Mouse (Mus musculus): ENCODE measurements at regions not wholly inside any gene's neighbourhood (a gene's known extent, or its start where the extent isn't known, plus 50 kb on each side); places are given as distances from the start of the nearest gene placed in this dataset.
A peak's percentile ranks its signal among the peaks of the same experiment; 100 is the strongest.

DNA sequence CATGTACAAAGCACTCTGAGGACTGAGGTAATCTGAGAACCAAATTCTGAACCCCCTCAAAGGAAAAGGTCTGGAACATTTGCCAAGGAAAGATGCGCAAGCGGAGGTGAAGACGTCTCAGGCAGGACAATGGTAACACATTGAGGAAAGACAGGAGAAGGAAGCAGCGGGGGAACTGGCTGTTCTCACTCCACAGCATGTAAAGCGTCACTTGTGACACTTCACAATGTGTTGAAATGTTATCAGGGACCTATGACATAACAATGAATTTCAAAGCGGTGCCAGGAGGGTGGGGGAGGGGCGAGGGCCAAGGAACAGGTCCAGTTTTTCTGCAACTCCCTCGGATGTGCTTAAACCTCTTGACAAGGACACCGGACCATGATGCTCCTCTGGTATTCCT is 515.3 kb upstream of the Adgrl2 start:
- no peak for DNase-seq (ENCODE audit: low spot score in 2 of 2)

DNA sequence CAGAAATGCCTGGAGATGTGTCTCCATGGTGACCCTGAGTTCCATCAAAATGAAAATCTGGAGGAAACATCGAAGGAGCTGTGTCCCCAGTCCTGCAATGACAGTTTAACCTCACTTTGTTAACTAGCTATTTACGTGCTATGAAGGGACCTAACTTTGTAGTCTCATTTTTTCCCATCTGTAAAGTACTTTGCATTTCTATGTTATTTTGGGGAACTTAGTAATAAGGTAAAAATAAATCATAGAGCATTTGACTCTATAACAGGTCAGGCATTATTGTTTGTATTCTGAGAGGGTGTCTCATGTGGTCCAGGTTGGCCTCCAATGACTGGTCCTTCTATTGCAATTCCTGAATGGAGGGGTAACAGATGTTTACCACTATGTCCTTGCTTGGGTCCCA is 513.6 kb upstream of the Adgrl2 start:
- no peak for DNase-seq (ENCODE audit: low spot score in 2 of 2)

DNA sequence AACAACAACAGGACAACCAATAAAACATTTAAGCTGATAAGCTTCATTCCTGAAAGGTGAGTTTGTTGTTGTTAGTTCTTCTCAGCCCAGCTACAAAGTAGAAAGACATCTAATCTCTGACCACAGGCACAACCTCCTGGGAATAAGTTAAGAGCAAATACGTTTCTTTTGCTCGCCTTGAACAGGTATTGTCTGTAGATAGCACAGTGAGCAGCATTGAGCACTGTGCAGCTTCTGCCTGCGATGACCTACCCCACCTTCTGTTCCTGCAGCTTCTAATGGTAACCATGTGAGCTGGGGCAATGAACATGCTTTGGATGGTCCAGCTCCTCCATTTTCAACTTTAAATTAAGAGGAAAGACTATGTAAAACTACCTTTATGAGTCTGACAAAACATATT is 509.8 kb upstream of the Adgrl2 start:
- no peak for DNase-seq (ENCODE audit: low spot score in 2 of 2)

DNA sequence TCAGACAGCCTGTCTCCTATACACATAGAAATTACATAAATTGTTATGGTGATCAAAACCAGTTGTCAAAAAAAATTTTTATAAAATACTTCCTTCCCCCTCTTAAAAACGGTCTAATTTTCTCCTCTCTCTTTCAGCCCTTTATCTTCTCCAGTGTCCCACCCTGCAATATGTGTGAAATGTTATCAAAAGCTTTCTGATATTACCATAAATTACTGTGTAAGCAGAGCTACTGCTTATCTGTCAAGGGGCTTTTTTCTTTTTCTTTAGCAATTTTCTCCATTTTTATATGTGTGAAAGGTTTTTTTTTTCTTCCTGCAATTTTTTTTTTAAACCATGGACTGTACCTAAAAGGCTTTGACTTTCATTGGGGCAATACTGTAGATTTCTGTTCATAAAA is 508.4 kb upstream of the Adgrl2 start:
- DNase-seq (ENCODE audit: low spot score in 2 of 2) = no peak

DNA sequence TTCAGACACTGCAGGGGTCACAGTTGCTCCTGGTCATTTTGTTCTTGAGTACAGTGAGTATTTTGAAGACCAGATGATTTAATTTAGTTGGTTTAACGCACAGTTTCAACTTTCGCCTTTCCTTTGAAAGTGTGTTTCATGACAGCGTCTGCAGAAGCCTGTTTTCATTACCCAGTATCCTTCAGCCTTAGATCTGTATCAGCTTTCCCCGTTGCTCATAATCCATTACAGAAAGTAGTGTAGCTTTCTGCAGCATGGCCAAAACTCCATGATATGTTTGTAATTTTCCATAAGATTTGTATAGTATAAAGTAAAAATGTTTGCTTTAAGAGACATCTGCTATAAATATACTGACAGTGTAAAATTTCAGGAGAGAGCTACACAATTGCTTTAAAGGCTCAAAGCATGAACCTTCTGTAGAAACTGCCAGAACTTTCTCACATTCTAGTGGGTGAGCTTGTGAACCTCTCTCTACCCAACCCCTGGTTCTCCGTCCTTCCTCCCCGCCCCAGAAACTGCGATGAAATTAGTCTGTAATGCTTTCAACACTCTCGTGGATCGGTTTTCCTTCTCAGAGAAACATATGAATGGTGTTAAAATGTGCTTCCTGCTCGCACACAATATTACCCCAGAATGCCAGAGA is 506.6 kb upstream of the Adgrl2 start:
- no peak for DNase-seq (ENCODE audit: low spot score in 2 of 2)

DNA sequence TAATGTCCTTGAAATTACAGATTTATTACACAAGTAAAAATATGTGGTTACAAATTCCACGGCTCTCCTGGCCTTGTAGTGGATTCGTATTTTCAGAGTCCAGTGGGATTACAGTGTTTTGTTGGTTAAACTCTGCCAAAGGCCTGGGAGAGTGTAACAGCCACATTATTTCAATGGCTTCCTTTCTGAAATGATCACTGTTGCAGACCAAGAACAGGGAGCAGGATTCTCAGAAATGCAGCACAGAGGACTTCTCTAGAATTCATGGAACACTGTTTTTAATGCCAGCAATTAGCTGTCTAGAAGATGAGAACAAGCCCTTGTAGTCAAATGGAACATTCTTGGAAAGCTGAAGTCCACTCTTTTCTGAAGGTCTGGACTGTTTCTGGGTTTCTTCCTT is 505.8 kb upstream of the Adgrl2 start:
- no peak for DNase-seq (ENCODE audit: low spot score in 2 of 2)

DNA sequence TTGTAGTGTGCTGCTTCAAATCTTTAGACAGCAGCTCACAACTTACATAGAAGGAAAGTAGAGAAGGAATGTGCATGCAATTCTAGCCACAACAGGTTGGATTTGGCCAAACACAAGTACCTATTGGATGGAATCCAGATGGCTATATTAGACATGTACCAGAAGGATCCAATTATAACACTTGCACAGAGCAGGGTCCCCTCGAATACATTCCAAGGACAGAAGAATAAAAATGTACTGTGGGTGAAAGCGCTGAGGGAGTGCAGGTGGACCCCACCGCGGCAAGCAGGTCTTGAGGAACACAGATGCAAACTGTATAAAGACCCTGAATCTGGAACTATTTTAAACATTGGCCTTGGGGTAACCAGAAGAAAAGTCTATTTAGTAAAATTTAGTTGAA is 497.8 kb upstream of the Adgrl2 start:
- no peak for DNase-seq (ENCODE audit: low spot score in 2 of 2)

DNA sequence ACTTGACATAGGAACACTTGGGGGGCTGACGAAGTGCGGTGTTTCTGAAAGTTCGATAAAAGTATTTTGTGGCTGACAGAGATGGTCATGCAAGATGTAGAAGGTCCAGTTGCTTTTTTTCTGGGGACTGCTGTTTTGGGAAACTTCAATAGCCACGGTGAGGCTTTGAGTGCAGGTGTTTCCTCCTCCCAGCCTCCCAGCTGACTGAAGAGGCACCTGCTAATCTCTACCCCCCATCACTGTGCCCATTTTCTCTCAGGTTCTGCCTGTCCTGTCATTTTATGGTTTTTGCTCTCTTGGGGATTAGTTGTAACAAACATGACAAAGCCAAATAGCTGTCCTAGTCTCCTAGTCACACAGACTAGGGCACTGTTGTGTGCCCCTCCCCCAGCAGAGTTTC is 495.1 kb upstream of the Adgrl2 start:
- DNase-seq (ENCODE audit: low spot score in 2 of 2) = no peak

DNA sequence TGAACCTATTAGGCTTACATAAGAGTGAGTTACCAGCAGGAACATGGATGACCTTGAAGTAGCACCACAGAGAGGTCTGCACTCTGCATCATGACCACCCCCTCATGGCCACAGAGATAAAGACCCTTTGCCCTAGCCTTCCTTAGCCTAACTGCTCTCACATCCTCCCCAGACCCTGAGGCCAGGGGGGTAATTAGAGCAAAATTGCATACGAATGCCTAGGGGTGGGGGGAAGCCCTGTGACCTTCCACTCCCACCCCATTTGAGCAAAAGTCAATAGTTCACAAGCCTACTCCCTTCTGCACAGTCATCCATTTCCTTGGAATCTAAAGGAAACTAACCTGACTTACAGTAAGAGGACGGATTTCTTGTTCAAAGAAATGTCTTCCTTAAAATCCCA is 494.0 kb upstream of the Adgrl2 start:
- no peak for DNase-seq (ENCODE audit: low spot score in 2 of 2)

DNA sequence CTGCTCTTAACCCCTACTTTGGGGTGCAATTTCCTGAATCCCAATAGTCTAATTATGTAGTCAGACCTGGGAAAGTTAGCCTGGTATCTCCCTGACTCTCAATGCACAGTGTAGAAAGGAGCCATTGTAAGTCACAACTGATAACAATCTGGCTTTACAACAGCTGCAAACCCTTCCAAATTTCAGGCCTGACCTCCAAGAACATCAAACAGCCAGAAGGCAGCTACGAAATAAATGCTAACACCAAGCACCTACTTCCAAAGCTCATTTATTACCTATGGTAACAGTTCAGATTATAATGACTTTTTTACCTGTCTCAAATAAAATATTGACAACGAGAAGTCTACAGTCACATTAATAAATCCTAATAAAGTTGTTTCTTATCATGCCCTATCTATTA is 485.8 kb upstream of the Adgrl2 start:
- no peak for DNase-seq (ENCODE audit: low spot score in 2 of 2)

DNA sequence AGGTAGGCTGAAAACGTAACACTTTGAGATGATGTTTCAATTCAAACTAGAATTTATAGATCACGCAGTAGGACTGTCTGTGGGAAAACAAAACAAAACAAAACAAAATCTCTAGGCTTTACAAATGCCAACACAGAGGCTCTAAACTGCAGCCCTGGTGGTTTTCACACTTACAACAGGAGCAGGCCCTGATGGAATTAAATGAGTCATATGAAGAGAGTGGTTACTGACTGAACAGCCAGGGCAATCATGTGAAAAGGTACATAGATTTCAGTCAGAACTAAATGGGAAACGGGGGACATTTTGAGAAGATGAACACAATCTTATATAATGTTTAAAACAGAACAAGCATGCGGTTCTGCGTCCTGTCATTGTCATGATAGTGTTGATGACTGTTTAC is 476.6 kb upstream of the Adgrl2 start:
- no peak for DNase-seq (ENCODE audit: low spot score in 2 of 2)

DNA sequence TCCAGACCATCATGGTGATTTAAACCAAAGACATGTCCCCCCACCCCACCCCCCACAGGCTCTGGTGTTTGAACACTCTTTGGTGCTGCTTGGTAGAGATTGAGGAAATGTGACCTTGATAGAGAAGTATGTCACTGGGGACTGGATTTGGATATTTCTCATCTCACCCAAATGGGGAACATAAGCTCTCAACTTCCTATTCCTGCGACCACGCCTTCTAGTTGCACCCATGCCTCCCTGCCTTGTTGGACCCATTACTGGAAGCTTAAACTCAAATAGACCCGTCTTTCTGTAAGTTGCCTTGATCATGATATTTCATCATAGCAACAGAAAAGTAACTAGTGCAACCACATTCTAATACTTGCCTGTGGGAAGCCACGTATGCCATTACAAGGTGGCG is 474.2 kb upstream of the Adgrl2 start:
- no peak for DNase-seq (ENCODE audit: low spot score in 2 of 2)

DNA sequence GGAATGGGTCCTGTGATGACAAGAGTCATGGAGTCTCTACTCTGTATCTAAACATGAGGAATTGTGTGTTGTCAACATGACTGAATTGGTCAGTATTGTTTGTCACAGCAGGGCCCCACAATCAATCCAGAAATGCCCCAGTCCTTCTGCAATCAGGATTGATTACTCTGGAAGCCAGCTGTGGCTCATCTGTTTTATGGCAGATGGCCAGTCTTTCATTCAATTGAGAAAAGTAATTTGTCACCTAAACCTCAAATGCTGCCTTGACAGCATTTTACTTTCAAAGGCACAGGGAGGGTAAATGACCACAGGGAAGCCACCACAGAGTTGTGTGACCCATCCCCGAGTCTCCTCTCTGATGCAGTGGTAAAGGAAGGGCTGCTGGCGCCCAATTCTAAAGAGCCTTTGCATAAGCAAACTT is 471.8 kb upstream of the Adgrl2 start:
- no peak for DNase-seq (ENCODE audit: low spot score in 2 of 2)

DNA sequence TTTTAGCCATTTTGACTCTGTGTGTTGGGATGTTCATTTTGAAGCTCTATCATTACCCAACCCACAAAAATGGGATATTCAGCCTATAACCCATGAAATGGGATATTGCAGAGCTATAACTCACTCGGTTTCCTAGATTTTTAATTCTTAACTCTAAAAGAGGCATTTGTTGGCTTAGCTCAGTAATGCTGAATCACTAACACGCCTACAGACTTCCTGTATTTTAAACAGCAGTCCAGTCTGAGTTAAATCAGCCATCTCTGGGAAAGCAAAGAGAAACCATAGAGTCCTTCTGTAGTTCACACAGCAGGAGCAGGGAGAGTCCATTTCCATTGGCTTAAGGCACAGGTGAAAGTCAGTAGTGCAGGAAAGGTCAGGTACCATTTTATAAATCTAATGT is 471.3 kb upstream of the Adgrl2 start:
- DNase-seq (ENCODE audit: low spot score in 2 of 2) = no peak

DNA sequence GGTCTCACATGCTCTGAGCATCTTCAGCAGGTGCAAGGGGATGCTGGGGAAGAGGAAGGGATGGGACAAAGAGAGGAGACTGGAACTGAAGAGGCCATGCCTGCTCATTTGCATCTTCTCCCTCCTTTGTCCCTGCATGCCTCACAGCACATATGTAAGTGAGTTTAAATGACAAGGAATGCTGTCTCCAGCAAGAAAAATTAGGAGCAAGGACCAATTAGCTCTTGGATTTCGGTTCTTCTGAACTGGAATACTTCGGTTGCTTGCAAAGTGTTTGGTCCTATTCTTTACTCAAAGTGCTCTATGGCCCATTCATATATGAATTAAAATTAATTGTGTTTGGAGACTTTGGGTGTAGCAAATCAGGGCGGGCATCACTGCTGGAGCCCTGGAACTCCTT is 459.0 kb upstream of the Adgrl2 start:
- no peak for DNase-seq (ENCODE audit: low spot score in 2 of 2)

DNA sequence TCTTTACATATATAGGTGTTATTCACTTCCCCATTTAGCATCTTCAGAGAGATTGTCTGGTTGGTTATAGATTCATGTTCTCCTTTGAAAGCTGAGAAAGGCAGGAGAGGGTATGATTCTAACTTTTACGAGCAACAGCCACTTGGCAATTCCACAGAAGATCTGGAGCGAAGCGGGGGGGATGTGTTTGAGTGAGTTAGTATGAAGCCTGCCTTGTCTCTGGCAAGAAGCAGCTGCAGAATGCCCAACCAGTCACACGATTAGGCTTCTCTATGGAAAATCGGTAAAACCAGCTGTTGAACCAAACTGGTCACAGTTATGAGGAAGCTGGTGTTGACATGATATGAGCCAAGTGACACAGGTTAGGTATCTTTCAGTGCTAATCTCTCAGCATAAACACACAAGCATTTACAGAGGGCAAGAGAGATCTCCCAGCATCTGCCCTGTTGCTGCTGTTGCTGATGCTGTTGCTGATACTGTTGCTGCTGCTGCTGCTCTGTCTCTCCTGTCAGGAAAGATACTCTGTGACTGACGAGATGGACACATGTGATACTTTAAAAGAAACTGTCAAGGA is 455.7 kb upstream of the Adgrl2 start:
- DNase-seq (ENCODE audit: low spot score in 2 of 2) = no peak

DNA sequence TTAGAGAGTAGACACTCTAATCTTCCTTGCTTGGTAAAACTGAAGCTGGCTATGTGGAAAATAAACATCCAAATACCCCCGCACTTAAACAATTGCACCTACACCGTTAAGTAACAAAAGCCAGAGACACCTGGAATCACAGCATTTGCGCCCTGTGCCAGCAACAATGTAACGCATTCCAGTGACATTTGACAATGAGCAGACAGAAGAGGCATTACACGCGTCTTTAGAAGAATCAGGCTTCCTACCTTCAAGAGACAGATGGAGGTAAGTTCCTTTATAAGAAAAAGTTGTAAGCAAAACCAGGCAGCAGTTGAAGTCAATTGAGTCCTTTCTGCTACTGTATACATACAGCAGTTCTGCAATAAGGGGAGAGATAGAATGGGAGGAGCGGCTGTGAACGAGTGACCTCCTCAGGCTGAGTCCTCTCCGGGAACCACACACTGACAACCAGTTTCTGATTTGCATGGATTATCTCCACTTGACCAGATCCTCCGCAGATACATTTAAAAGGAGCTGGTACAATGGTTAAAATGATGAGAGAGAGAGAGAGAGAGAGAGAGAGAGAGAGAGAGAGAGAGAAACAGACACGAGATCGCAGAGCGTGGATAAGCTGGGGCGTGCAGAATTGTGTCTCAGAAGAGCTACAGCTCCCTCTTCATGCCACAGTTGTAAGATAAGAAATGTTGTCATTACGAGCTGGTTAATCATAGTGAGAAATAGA is 454.7 kb upstream of the Adgrl2 start:
- peak; percentile 14 to 45 for DNase-seq (ENCODE audit: low spot score in 2 of 2)

DNA sequence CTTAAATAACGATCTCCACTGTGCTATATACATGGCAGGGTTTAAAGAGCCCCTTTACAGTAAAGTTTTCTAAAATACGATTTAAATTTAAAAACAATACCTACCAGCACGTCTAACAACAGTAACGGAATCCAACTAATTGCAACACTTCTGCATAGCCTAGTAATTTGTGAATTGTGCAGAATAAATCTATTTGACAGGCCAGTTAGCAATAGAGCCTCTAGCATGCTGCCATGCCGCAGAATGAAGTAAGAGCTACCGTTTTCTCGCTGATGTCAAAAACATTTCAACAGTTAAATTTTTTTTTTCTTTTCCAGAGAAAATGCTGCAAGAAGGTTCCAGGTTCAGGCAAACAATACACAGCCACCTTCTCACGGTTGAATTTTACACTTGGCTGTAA is 454.0 kb upstream of the Adgrl2 start:
- no peak for DNase-seq (ENCODE audit: low spot score in 2 of 2)

DNA sequence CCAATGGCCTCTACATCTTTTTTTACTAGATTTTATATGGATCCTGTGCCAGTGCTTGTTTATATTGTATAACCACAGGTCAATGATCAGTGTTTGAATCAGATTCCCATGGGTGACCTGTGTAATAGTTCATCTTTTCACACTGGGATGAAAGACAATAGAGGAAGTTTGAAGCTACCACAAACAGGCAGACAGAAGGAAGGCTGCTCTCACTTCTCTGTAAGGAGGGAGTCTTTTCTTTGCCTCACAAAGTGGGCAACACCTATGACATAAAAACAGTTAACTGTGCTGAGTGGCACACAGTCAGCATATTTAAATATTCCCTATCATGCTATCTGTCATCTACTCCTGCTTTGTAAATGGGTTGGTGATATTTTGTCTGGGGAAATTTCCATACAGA is 450.9 kb upstream of the Adgrl2 start:
- DNase-seq (ENCODE audit: low spot score in 2 of 2) = no peak

DNA sequence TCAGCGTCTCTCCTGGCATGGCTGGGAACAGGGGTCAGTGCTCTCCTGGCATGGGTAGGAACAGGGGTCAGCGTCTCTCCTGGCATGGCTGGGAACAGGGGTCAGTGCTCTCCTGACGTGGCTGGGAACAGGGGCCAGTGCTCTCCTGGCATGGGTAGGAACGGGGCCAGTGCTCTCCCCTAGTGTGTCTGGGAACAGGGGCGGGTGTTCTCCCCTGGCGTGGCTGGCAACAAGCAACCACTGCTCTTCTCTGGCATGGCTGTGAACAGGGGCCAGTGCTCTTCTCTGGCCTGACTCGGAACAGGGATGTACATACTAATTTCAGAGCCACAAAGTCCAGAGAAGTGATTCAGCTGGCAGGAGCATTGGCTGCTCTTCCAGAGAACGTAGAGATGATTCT is 447.4 kb upstream of the Adgrl2 start:
- DNase-seq (ENCODE audit: low spot score in 2 of 2) = no peak

DNA sequence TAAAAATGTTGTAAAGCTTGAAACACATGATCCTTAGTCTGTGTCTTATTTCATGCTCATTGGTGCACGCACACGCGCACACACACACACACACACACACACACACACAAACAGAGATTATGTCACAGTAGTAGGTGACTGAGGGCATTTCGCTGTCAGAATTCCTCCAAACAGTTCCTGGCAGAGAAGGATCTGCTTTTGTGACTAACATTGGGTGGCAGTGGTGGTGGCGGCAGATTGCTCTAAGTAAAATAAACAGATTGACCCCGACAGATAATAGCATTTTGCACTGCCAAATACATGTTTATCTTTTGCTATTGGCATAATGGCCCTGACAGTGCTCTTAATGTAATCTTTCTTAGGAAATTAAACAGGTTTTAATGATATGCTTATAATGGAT is 446.6 kb upstream of the Adgrl2 start:
- DNase-seq (ENCODE audit: low spot score in 2 of 2) = no peak

DNA sequence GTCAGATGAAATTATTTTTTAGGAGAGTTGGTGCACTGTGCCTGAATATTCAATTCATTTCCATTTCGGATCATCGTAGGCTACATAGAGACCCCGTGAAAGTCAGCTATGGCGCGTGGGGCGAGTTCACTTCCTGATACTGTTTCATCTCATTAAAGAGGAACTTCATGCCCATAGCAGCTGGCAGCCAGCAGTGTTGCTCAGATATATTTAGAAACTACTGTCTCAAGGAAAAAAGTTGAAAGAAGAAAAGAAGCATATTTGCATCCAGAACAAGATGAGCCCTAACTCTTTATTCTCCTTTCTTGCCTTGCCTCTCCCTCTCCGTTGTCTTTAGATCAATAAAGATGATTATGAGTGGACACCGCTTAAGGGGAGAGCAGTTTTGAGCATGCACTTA is 446.1 kb upstream of the Adgrl2 start:
- DNase-seq (ENCODE audit: low spot score in 2 of 2) = no peak

DNA sequence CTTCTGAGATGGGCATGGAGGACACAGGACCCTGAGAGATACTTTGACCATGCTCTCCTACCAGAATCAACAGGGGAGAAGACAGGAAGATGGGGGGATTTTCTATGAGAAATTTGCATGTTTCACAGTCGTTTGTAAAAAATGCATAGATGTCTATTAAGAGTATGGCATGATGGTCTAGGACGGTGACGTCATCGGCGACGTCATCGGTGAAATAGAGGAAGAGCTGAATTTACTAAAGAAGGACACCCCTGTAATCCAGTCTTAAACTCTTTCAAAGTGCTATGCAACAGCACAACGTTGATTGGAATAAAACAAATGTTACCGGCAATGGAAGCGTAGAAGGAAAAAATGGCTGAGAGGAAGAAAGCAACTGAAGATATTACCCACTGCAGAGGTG is 441.4 kb upstream of the Adgrl2 start:
- DNase-seq (ENCODE audit: low spot score in 2 of 2) = no peak
